Mouse (Mus musculus): ENCODE results near the gene Afmid. TPM values are rescaled to one million over a fixed set of nuclear protein-coding genes. Genes with fewer than 3 reads are reported as not detected.

The Afmid gene
- polyA plus RNA-seq, 1 experiment from 2014 or later = 5.3 TPM

DNA sequence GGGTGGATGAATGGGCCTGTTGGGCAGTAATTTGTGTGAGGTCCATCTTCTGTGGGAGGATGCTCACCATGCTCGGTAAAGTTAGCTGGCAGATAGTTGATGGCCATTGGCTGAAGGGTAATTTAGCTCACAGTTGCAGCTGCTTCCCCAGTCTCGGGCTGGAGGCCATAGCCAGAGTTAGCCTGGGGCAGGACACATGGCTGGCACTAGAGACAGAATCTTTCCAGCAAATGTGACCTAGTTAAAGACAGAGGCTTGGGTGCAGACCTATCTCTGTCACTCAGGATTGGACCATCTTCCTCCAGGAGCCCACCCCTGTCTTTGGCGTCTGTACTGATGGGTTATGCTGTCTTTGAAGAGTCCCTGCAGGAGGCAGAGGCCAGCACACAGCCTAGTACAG lies 32.7 kb downstream of the Afmid start:
- no peak overlapping the region for H3K4me3 ChIP-seq
- ATAC-seq (ENCODE audit: borderline replicate concordance, extremely low read depth, low FRiP score, low TSS enrichment) = no peak
- H3K36me3 ChIP-seq = peaks cover 42% of the 10 kb centered on the region
- no peak overlapping the region for H3K4me2 ChIP-seq
- H3K4me1 ChIP-seq = peaks cover 5% of the 10 kb centered on the region; the same call in 1 of the 2 replicates
- H3K9me3 ChIP-seq = no peaks in the 10 kb centered on the region
- no peak overlapping the region for H3K27ac ChIP-seq
- H3K27me3 ChIP-seq = peaks cover 42% of the 10 kb centered on the region
- no peak overlapping the region for H3K9ac ChIP-seq
- 47% methylated on average over 3 of the region's 3 CpGs for WGBS

DNA sequence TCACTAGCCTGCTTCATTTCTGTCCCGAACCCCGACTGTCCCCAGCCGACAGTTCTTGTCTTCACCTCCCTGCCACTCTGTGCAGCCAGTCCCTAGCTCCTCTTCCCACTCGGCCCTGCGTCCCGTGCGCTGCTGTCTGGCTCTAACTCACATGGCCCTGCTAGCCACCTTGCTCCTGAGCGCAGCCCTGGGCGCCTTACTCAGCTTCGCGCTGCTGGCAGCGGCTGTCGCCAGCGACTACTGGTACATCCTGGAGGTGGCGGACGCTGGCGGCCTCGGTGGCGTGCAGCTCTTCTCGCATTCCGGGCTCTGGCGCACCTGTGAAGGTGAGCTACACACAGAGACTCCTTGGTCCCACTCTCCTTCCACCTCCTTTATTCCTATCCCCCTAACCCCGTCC lies 34.9 kb downstream of the Afmid start, which contains the start of gene Tmem235:
Gene Tmem235 (plus strand): TSS at position 152 of the 400 bp plus-strand sequence.
- Histone ChIP-seq H3K9ac (no peak within 1 kb of the TSS), H3K27ac (no peak within 1 kb of the TSS), H3K4me1 (peaks cover 5% of the 10 kb centered on the region; the same call in 1 of the 2 replicates), H3K4me2 (no peak within 1 kb of the TSS), H3K9me3 (no peaks in the 10 kb centered on the region), H3K36me3 (peaks cover 20% of the 10 kb centered on the region), H3K4me3 (no peak within 1 kb of the TSS), H3K27me3 (peaks cover 45% of the 10 kb centered on the region)
- ATAC-seq (ENCODE audit: borderline replicate concordance, extremely low read depth, low FRiP score, low TSS enrichment) = no peak
- 4% methylated on average over 23 of the region's 23 CpGs for WGBS

DNA sequence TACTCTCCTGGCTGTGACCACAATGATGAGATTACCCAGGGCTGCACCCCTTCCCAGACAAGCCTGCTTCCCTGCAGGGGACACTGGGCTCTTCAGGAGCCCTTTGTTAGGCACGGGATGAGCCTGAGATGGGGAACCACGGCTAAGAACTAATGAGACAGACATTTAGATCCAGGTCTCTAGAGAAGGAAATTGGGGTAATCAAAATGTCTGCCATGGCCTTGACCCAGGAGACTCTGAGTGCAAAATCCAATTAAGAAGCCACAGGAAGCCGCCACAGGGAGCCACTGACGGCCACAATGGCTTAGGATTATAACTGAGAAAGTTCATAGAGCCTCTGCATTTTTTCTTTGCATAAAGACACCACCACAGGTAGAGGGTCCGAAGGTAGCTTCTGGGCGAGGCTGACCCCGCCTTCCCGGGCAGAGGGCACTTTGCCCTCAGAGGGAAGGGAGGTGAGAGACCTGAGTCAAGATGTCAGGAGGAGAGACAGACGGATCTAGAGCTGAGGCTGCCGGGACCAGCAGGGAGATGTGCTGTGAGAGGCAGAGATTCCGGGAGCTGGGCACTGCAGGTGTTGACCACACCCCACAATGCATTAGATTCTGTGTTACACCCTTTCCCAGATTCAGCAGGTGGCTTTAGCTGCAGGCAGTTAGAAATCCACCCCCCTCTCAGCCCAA lies 37.6 kb downstream of the Afmid start:
- H3K27ac ChIP-seq = no peak overlapping the region
- no peaks in the 10 kb centered on the region for H3K9me3 ChIP-seq
- H3K9ac ChIP-seq = no peak overlapping the region
- WGBS = 37% methylated on average over 11 of the region's 11 CpGs
- H3K27me3 ChIP-seq = peaks cover 45% of the 10 kb centered on the region
- H3K4me3 ChIP-seq = no peak overlapping the region
- H3K36me3 ChIP-seq = no peaks in the 10 kb centered on the region
- peaks cover 5% of the 10 kb centered on the region; the same call in 1 of the 2 replicates for H3K4me1 ChIP-seq
- no peak overlapping the region for H3K4me2 ChIP-seq
- ATAC-seq (ENCODE audit: borderline replicate concordance, extremely low read depth, low FRiP score, low TSS enrichment) = no peak

DNA sequence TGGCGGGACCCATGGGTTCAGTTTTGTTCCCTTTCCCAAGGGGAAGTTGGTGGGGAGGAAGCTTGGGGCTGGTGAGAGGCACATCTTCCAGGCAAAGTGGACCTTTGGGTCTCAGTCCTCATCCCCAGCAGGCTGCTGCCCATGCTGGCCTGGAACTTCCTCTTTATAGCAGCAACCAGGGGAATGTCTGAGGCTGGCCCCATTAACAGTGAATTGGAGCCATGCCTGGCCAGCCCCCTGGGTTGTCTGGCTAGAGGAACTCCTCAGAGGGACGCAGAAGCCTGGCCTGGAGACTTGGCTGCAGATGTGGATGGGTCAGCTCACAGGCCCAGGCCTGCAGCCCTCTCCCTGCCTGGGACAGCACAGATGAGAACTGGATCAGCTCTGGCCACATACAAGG lies 39.1 kb downstream of the Afmid start:
- WGBS = 41% methylated on average over 2 of the region's 2 CpGs
- ATAC-seq (ENCODE audit: borderline replicate concordance, extremely low read depth, low FRiP score, low TSS enrichment) = no peak
- Histone ChIP-seq H3K9ac (no peak overlapping the region), H3K4me3 (no peak overlapping the region), H3K4me1 (peaks cover 5% of the 10 kb centered on the region; the same call in 1 of the 2 replicates), H3K36me3 (no peaks in the 10 kb centered on the region), H3K27me3 (peaks cover 35% of the 10 kb centered on the region), H3K4me2 (no peak overlapping the region), H3K27ac (no peak overlapping the region), H3K9me3 (no peaks in the 10 kb centered on the region)

DNA sequence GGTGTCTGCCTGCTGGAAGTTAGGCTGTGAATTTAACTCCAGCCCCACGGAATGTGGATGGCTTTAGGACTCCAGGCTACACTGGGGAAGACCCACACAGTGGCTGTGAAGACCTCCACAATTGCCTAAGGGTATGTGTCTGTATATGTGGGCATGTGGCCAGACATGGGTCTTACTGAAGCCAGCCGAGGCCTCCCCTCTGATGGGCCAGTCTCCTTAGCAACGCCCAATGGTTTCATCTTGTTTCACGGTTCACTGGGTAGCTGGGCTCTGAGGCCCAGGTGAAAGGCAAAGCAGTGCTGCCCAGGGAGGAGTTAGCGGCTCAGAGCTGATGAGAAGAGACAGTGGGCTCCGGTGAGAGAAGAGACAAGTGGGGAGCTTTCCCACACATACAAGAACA lies 40.3 kb downstream of the Afmid start:
- WGBS = 41% methylated on average over 6 of the region's 6 CpGs
- peaks cover 23% of the 10 kb centered on the region for H3K27me3 ChIP-seq
- H3K4me3 ChIP-seq = no peak overlapping the region
- H3K9me3 ChIP-seq = no peaks in the 10 kb centered on the region
- ATAC-seq (ENCODE audit: borderline replicate concordance, extremely low read depth, low FRiP score, low TSS enrichment) = no peak
- H3K36me3 ChIP-seq = no peaks in the 10 kb centered on the region
- H3K4me2 ChIP-seq = no peak overlapping the region
- no peak overlapping the region for H3K9ac ChIP-seq
- no peak overlapping the region for H3K27ac ChIP-seq
- 0 out of 2 replicates have a peak, but pooled peaks cover 4% of the 10 kb centered on the region for H3K4me1 ChIP-seq

DNA sequence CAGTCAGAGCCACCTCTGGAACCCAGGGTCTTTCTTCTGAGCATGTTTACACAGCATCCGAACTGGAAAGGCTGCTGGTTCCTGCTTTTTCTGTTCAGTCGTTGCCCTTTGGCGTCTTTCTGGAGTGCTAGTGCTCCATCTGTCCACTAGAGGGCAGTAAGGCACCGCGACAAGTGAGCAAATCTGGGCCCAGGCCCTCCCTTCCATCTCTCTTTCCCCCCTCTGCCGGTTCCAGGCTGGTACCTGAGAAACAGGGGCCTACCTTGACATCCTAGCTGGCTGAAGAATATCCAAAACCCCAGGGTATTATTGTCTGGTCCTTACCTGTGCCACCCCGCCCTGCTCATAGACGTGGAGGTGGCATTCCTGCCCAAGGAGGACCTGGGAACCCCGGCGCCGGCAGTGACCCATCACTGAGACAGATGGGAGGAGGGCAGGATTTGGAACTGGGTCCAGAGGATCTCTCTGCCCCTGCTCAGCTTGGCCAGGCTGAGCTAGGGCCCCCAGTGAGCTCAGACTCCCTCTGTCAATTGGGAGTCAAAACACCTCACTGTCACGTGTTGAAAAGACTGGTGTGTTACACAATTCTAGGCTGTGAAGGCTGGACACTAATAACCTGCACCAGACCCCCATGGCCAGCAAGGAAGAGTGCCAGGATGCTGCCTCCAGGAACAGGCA lies 45.1 kb downstream of the Afmid start:
- H3K4me1 ChIP-seq = peaks cover 13% of the 10 kb centered on the region; the same call in 1 of the 2 replicates
- no peak overlapping the region for H3K9ac ChIP-seq
- no peaks in the 10 kb centered on the region for H3K27me3 ChIP-seq
- no peak overlapping the region for H3K4me2 ChIP-seq
- 30% methylated on average over 12 of the region's 12 CpGs for WGBS
- no peak for ATAC-seq (ENCODE audit: borderline replicate concordance, extremely low read depth, low FRiP score, low TSS enrichment)
- H3K36me3 ChIP-seq = no peaks in the 10 kb centered on the region
- no peak overlapping the region for H3K4me3 ChIP-seq
- no peak overlapping the region for H3K27ac ChIP-seq
- no peaks in the 10 kb centered on the region for H3K9me3 ChIP-seq

DNA sequence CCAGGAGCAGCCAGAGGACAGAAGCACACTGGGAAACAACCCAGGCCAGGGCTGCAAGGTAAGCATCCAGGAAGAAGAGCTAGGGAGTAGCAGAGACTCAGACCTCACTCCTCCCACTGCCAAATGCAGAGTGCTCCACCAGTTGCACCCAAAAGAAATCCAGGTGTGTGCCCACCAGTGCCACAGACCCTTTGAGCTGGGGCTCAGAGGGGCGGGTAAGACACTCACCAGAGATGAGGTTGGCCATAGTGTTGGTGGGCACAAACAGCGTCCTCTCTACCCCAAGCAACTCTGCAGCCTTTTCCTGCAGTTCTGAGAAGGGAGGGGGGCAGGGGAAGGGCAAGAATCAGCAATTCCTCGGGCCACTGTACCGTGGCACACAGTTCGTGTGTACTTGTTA lies 45.7 kb downstream of the Afmid start:
- no peak overlapping the region for H3K4me3 ChIP-seq
- no peaks in the 10 kb centered on the region for H3K9me3 ChIP-seq
- H3K27ac ChIP-seq = no peak overlapping the region
- H3K4me2 ChIP-seq = no peak overlapping the region
- H3K9ac ChIP-seq = no peak overlapping the region
- H3K27me3 ChIP-seq = no peaks in the 10 kb centered on the region
- H3K36me3 ChIP-seq = no peaks in the 10 kb centered on the region
- peaks cover 15% of the 10 kb centered on the region; the same call in 1 of the 2 replicates for H3K4me1 ChIP-seq
- no peak for ATAC-seq (ENCODE audit: borderline replicate concordance, extremely low read depth, low FRiP score, low TSS enrichment)
- WGBS = 59% methylated on average over 5 of the region's 5 CpGs

DNA sequence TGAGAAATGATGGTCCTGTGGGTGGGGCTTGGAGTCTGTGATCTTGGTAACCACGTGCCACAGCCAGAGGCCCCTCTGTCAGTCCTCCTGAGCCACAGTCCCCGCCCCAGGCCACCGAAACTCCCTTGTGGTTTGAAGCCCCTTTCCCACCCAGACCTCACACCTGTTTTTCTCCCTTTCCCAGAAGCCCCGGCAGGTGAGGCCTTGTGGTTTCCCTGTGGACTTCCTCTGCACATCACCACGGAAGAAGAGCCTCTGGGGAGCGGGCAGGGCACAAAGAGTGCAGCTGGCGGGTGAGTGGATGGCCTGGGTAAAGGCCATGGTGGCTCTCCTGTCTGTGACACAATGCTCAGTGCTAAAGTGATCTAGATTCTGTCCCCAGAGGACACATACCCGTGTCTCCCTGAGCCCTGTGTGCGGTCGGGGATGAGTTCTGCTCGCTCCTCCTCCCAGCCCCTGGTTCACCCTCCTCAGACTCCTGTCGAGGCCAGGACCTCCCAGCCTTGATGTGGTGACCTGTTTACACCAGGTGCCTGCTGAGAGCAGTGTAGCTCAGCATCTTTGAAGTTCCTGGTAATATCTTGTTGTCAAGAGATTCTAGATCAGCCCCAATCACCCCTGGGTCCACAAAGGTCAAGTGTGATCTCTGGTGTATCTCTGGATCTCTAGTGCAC lies 46.3 kb downstream of the Afmid start:
- no peaks in the 10 kb centered on the region for H3K9me3 ChIP-seq
- peak overlapping the region; percentile 97 for H3K4me2 ChIP-seq
- no peaks in the 10 kb centered on the region for H3K27me3 ChIP-seq
- WGBS = 52% methylated on average over 12 of the region's 12 CpGs
- no peak overlapping the region for H3K27ac ChIP-seq
- no peak for ATAC-seq (ENCODE audit: borderline replicate concordance, extremely low read depth, low FRiP score, low TSS enrichment)
- H3K4me1 ChIP-seq = peaks cover 15% of the 10 kb centered on the region; the same call in 1 of the 2 replicates
- no peaks in the 10 kb centered on the region for H3K36me3 ChIP-seq
- no peak overlapping the region for H3K4me3 ChIP-seq
- H3K9ac ChIP-seq = no peak overlapping the region

DNA sequence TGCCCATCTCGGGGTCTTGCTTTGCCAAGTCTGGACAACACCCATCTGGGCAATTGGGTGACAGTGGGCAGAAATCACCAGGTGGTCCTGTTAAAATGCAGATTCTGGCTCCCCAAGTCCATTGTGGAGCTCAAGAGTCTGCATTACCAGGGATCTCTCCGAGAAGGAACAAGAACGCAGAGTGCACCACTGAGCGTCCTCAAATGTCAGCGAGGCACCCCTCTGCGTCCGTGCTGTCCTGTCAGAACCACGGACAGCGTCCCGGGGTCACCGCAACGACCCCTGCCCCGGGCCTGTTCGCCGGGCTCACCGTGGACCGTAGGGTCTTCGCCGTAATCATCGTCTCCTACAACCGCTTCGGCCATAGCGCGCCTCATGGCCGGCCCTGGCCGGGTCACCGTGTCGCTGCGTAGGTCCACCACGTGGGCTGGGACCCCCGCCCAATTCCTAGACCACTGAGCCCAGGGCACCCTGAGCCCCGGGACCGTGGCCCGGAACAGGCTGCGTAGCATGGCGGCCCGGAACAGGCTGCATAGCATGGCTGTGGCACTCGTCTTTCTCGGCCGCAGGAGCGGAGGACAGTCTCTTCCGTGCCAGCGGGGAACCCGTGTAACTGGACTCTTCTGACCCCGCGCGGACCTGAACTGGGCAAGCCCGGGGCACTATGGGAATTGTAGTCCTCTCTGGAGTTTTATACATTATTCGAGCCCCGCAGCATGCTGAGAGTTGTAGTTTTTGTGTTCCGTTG lies 47.3 kb downstream of the Afmid start, which contains the start of gene Tha1:
Gene Tha1 (minus strand): TSS at position 621 of the 748 bp plus-strand sequence.
- peak; percentile 79 for ATAC-seq (ENCODE audit: borderline replicate concordance, extremely low read depth, low FRiP score, low TSS enrichment)
- H3K4me2 ChIP-seq = peak within 1 kb of the TSS; percentile 97
- peaks cover 19% of the 10 kb centered on the region for H3K4me1 ChIP-seq
- no peaks in the 10 kb centered on the region for H3K9me3 ChIP-seq
- peak within 1 kb of the TSS; percentile 65 for H3K4me3 ChIP-seq
- 1% methylated on average over 51 of the region's 51 CpGs for WGBS
- H3K36me3 ChIP-seq = no peaks in the 10 kb centered on the region
- H3K27me3 ChIP-seq = no peaks in the 10 kb centered on the region
- H3K27ac ChIP-seq = peak within 1 kb of the TSS; percentile 46
- H3K9ac ChIP-seq = peak within 1 kb of the TSS; percentile 55

DNA sequence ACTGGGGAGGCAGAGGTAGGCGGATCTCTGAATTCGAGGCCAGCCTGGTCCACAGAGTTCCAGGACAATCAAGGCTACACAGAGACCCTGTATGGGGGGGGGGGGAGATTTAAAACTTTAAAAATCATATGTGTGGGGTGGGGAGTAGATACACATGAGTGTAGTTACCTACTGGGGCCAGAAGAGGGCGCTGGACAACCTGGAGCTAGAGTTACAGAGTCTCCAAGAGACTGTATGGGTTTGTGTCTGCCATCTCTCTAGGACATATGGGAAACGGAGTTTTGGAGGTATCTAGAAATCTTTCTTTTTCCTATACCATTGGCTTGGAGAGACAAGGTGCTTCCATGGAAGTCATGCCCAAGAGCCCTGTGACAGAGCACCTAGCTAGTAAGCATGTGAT lies 48.7 kb downstream of the Afmid start:
- ATAC-seq (ENCODE audit: borderline replicate concordance, extremely low read depth, low FRiP score, low TSS enrichment) = no peak
- H3K36me3 ChIP-seq = no peaks in the 10 kb centered on the region
- H3K27me3 ChIP-seq = no peaks in the 10 kb centered on the region
- no peak overlapping the region for H3K27ac ChIP-seq
- peaks cover 31% of the 10 kb centered on the region for H3K4me1 ChIP-seq
- no peak overlapping the region for H3K4me3 ChIP-seq
- WGBS = 55% methylated on average over 4 of the region's 4 CpGs
- H3K9ac ChIP-seq = no peak overlapping the region
- no peaks in the 10 kb centered on the region for H3K9me3 ChIP-seq
- no peak overlapping the region for H3K4me2 ChIP-seq

DNA sequence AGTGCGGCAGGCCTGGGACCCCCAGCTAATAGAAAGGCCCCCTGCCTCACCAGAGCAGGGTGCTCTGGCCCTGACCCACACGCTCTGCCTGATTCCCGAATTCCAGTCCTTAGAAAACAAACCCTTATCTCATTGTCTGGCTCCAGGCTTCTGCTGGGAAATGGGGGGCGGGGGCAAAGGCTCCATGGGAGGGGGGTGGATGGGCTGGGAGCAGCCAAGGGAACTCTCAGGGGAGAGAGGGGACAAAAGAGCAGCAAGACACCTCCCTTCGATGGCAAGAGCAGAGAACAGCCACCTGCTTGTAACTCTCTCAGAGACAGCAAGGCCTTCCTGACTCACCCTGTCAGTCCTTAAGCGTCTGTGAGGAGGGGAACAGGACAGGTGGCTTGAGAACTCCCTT lies 50.0 kb downstream of the Afmid start:
- Histone ChIP-seq H3K27me3 (no peaks in the 10 kb centered on the region; the same call in 1 of the 2 replicates), H3K27ac (no peak overlapping the region), H3K9ac (no peak overlapping the region), H3K4me2 (no peak overlapping the region), H3K36me3 (no peaks in the 10 kb centered on the region), H3K4me1 (peaks cover 32% of the 10 kb centered on the region), H3K4me3 (no peak overlapping the region), H3K9me3 (no peaks in the 10 kb centered on the region)
- ATAC-seq (ENCODE audit: borderline replicate concordance, extremely low read depth, low FRiP score, low TSS enrichment) = no peak
- WGBS = 27% methylated on average over 6 of the region's 6 CpGs

All from lung, embryonic 15.5 days (tissue).